Mouse (Mus musculus) C3H10T1/2 (cell line): ENCODE measurements around the gene Eif5b. TPM values are rescaled to one million over a fixed set of nuclear protein-coding genes. Genes with fewer than 3 reads are reported as not detected.

Source experiments
- polyA plus RNA-seq, 2 experiments: library from polyadenylated mRNA; unstranded; fragments of >200 nt; fragmentation: generic; extraction: Trizol; gene quantifications; one replicate each; pipeline ENCODE4 v1.2.1; 2012; ENCODE audit warnings: missing spikeins in 2 of 2

The Eif5b gene
- 1 to 10 TPM; 3.7 to 9.3 TPM for polyA plus RNA-seq

GRCm38 (mm10) chr1:37997867-37998266 is at the start of gene Eif5b, which contains the start of gene Txndc9:
Eif5b (plus strand) TSS chr1:37998010.
Txndc9 (minus strand) TSS chr1:37997893.

GRCm38 (mm10) chr1:37957659-37958058 is 40.2 kb upstream of the Eif5b start, which contains the start of gene Lyg1:
Lyg1 (minus strand) TSS chr1:37957759.

Other genes starting within 250 kb of the Eif5b start
- gene Tsga10, start 131.6 kb upstream of the Eif5b start, polyA plus RNA-seq = under 1 TPM; 0.04 to 0.53 TPM
- gene Lipt1, start 126.3 kb upstream of the Eif5b start, polyA plus RNA-seq = 1 to 10 TPM; 3.6 to 6.0 TPM
- gene Mitd1, start 107.6 kb upstream of the Eif5b start, polyA plus RNA-seq = 1 to 10 TPM; 1.0 to 7.9 TPM
- gene Mrpl30, start 107.5 kb upstream of the Eif5b start, polyA plus RNA-seq = 100 to 1,000 TPM; 106 to 176 TPM
- gene Lyg2, start 81.5 kb upstream of the Eif5b start, polyA plus RNA-seq = not detected
- gene Lyg1, start 40.3 kb upstream of the Eif5b start, polyA plus RNA-seq = not detected
- gene Txndc9, start 117 bp upstream of the Eif5b start, polyA plus RNA-seq = 10 to 100 TPM; 10.9 to 41.7 TPM
- 1 to 10 TPM in 1 of 2 experiments, under 1 TPM in 1; 0.33 to 5.5 TPM for gene Rev1, start 131.8 kb downstream of the Eif5b start, polyA plus RNA-seq